ENCODE assay signal across 9 mouse cellular contexts in the genomic region with DNA sequence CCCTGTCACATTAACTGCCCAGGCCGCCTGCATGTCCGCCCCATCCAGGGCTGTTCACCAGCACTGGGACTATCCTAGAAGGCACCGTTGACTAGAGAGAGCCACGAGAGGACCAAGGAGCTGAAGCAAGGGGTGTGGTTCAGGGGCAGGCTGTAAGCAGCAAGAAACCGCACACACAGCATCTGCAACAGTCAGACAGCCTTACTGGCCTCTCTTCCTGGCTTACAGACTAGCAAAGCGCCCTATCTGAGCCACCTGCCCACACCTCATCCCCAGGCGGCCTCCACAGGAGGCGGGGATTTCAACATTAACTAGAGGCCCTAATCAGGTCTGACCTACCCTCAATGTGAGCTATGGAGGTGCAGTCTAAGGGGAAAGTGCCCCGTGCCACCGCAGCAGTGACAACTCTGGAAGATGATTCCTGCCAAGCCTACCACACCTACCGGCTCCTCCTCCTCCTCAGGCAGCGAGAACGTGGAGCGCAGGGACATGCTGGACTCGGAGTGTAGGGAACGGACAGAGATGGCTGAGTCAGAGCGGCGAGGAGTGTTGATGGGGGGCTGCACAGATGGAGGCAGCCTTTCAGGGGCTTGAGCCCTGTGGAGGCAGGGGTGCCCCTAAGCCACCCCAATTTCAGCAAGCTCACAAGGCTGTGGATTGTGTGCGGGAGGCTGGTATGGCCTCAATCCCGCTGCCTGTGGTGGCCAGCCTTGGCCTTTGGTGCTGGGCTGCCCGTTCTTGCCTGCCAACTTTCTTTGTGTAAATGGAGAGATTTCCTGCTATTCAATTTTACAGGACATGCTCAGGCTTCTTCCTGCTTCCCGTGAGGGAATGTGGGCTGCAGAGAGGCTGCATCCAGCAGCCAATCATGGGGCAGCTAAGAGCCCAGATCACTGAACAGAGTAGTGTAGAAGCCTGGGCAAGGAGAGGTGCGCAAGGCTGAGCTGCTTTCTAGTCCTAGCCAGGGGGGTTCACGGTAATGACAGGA. TPM values are rescaled to one million over a fixed set of nuclear protein-coding genes. Genes with fewer than 3 reads are reported as not detected.
DNase-seq lines count a peak whose midpoint lies in the region; ATAC-seq and TF ChIP-seq lines count a peak whose summit lies in the region.
"Had no signal": no experiment of that assay in that cellular context is flagged by ENCODE, and none has a peak within 500 bp of the region (broad histone marks: within the 10 kb centered on the region; RNA-seq: fewer than 3 reads in every experiment).

No protein-coding gene starts in this region.

- H3K36me3 ChIP-seq in forebrain, embryonic 10.5 days (replicated peaks) = peaks cover 99% of the 10 kb centered on the region
- peaks cover 93% of the 10 kb centered on the region for H3K36me3 ChIP-seq in forebrain, postnatal 0 days (ENCODE audit: insufficient read depth)
- peaks cover 82% of the 10 kb centered on the region for H3K36me3 ChIP-seq in kidney, embryonic 14.5 days (ENCODE audit: control insufficient read depth, insufficient read depth, low read length)
- H3K36me3 ChIP-seq in lung, embryonic 16.5 days (ENCODE audit: control insufficient read depth, insufficient read depth, low read length) = peaks cover 48% of the 10 kb centered on the region

- no peak for DNase-seq in forebrain, embryonic 10.5 days (ENCODE audit: extremely low spot score, low spot score)
- no peak for DNase-seq in forebrain, postnatal 0 days
- peak; percentile 19 to 73 for DNase-seq in heart, adult 9 months (ENCODE audit: low spot score in 2 of 2)
- DNase-seq in left cerebral cortex, postnatal 4 days = no peak
- no peak for DNase-seq in cerebellum, adult 18-20 months
- DNase-seq in retina, postnatal 1 day = no peak

- H3K9ac ChIP-seq in forebrain, postnatal 0 days = no peak overlapping the region
- H3K9ac ChIP-seq in kidney, embryonic 14.5 days (ENCODE audit: low read depth, low read length) = no peak overlapping the region
- H3K9ac ChIP-seq in lung, embryonic 16.5 days (ENCODE audit: low read length) = peak overlapping the region; percentile 59

- H3K27me3 ChIP-seq in forebrain, embryonic 10.5 days (ENCODE audit: poor library complexity, severe bottlenecking) = no peaks in the 10 kb centered on the region
- H3K27me3 ChIP-seq in forebrain, postnatal 0 days (ENCODE audit: insufficient read depth, low read length) = no peaks in the 10 kb centered on the region
- H3K27me3 ChIP-seq in kidney, embryonic 14.5 days (ENCODE audit: control insufficient read depth, insufficient read depth, low read length) = no peaks in the 10 kb centered on the region
- no peaks in the 10 kb centered on the region for H3K27me3 ChIP-seq in lung, embryonic 16.5 days (ENCODE audit: control insufficient read depth, insufficient read depth, low read depth, low read length)

- 0 out of 2 replicates have a peak overlapping the region, but pooled peaks have one; percentile 51 for H3K27ac ChIP-seq in forebrain, embryonic 10.5 days
- no peak overlapping the region for H3K27ac ChIP-seq in forebrain, postnatal 0 days (ENCODE audit: low read depth, low read length)
- H3K27ac ChIP-seq in kidney, embryonic 14.5 days (ENCODE audit: low read depth, low read length) = peak overlapping the region; percentile 66; the same call in 1 of the 2 replicates
- H3K27ac ChIP-seq in lung, embryonic 16.5 days (ENCODE audit: low read length) = peak overlapping the region; percentile 81

- no peak for TF ChIP-seq CTCF in forebrain, postnatal 0 days (IDR thresholded peaks at IDR 0.05; ENCODE audit: low read depth)

- intact Hi-C loops in left cerebral cortex, postnatal 4 days (cut with DNase I) = no loop called here

- no peak overlapping the region for H3K4me2 ChIP-seq in forebrain, postnatal 0 days (ENCODE audit: low read depth)
- peak overlapping the region; percentile 6; the same call in 1 of the 2 replicates for H3K4me2 ChIP-seq in kidney, embryonic 14.5 days (replicated peaks; ENCODE audit: low read depth, low read length)
- peak overlapping the region; percentile 49 for H3K4me2 ChIP-seq in lung, embryonic 16.5 days (ENCODE audit: low read depth, low read length)

- no peak; the same call in 1 of the 2 replicates for ATAC-seq in forebrain, postnatal 0 days
- no peak for ATAC-seq in kidney, embryonic 14.5 days (ENCODE audit: low FRiP score, low TSS enrichment)
- peak; percentile 73 for ATAC-seq in lung, embryonic 16.5 days (ENCODE audit: low read depth)
- ATAC-seq: activated CD4-positive, CD25-positive, alpha-beta regulatory T cell, adult 4 months had no signal

- no peaks in the 10 kb centered on the region for H3K4me1 ChIP-seq in forebrain, embryonic 10.5 days
- no peaks in the 10 kb centered on the region for H3K4me1 ChIP-seq in forebrain, postnatal 0 days (ENCODE audit: insufficient read depth)
- no peaks in the 10 kb centered on the region for H3K4me1 ChIP-seq in kidney, embryonic 14.5 days (ENCODE audit: control insufficient read depth, insufficient read depth, low read length)
- no peaks in the 10 kb centered on the region for H3K4me1 ChIP-seq in lung, embryonic 16.5 days (replicated peaks; ENCODE audit: control insufficient read depth, insufficient read depth, low read length)

- no peak overlapping the region for H3K4me3 ChIP-seq in forebrain, embryonic 10.5 days
- H3K4me3 ChIP-seq in forebrain, postnatal 0 days (ENCODE audit: low read depth, low read length) = no peak overlapping the region
- H3K4me3 ChIP-seq in kidney, embryonic 14.5 days (ENCODE audit: low read length) = no peak overlapping the region
- H3K4me3 ChIP-seq in lung, embryonic 16.5 days (ENCODE audit: low read length) = peak overlapping the region; percentile 34

- WGBS in forebrain, embryonic 10.5 days = 91% methylated on average over 24 of the region's 24 CpGs
- 89% methylated on average over 24 of the region's 24 CpGs for WGBS in forebrain, postnatal 0 days
- 84% methylated on average over 24 of the region's 24 CpGs for WGBS in kidney, embryonic 14.5 days
- 78% methylated on average over 24 of the region's 24 CpGs for WGBS in lung, embryonic 16.5 days

- H3K9me3 ChIP-seq in forebrain, embryonic 10.5 days = no peaks in the 10 kb centered on the region
- H3K9me3 ChIP-seq in forebrain, postnatal 0 days (ENCODE audit: low read length) = no peaks in the 10 kb centered on the region
- no peaks in the 10 kb centered on the region for H3K9me3 ChIP-seq in kidney, embryonic 14.5 days (ENCODE audit: control insufficient read depth, low read length)
- H3K9me3 ChIP-seq in lung, embryonic 16.5 days (ENCODE audit: control insufficient read depth, low read length) = no peaks in the 10 kb centered on the region

RNA-seq across cellular contexts. Expression of a gene that starts 13.2 kb away (rescaled TPM):
- polyA plus RNA-seq in forebrain, embryonic 10.5 days (2016; fragmentation: Nextera tagmentation; extraction: Ambion mirVana) = 128 and 132 TPM in 2 replicates
- 145 and 168 TPM in 2 replicates for total RNA-seq in forebrain, postnatal 0 days (2014; rRNA removed)
- polyA plus RNA-seq in forebrain, postnatal 0 days (2015; fragmentation: Nextera tagmentation; extraction: Ambion mirVana) = 81.4 and 82.0 TPM in 2 replicates
- polyA plus RNA-seq in kidney, embryonic 14.5 days (2014; fragmentation: Nextera tagmentation; extraction: Ambion mirVana) = 69.0 and 88.5 TPM in 2 replicates
- polyA plus RNA-seq in lung, embryonic 16.5 days (2015; fragmentation: Nextera tagmentation; extraction: Ambion mirVana) = 90.9 and 93.5 TPM in 2 replicates
- 100 to 1,000 TPM; 166 to 172 TPM for total RNA-seq in left cerebral cortex, postnatal 4 days (2021)

RNA-seq across cellular contexts. Expression of a gene that starts 19.4 kb away (rescaled TPM):
- 1.9 and 3.5 TPM in 2 replicates for polyA plus RNA-seq in forebrain, embryonic 10.5 days (2016; fragmentation: Nextera tagmentation; extraction: Ambion mirVana)
- total RNA-seq in forebrain, postnatal 0 days (2014; rRNA removed) = 5.0 and 7.1 TPM in 2 replicates
- 10.1 and 12.4 TPM in 2 replicates for polyA plus RNA-seq in forebrain, postnatal 0 days (2015; fragmentation: Nextera tagmentation; extraction: Ambion mirVana)
- polyA plus RNA-seq in kidney, embryonic 14.5 days (2014; fragmentation: Nextera tagmentation; extraction: Ambion mirVana) = 2.7 and 2.8 TPM in 2 replicates
- polyA plus RNA-seq in lung, embryonic 16.5 days (2015; fragmentation: Nextera tagmentation; extraction: Ambion mirVana) = 2.6 and 4.9 TPM in 2 replicates
- 10 to 100 TPM; 12.2 to 12.5 TPM for total RNA-seq in left cerebral cortex, postnatal 4 days (2021)

RNA-seq across cellular contexts. Expression of a gene that starts 26.2 kb away (rescaled TPM):
- polyA plus RNA-seq in forebrain, embryonic 10.5 days (2016; fragmentation: Nextera tagmentation; extraction: Ambion mirVana) = 3.8 and 4.3 TPM in 2 replicates
- total RNA-seq in forebrain, postnatal 0 days (2014; rRNA removed) = 90.0 and 113 TPM in 2 replicates
- 14.9 and 25.3 TPM in 2 replicates for polyA plus RNA-seq in forebrain, postnatal 0 days (2015; fragmentation: Nextera tagmentation; extraction: Ambion mirVana)
- 1.6 and 1.8 TPM in 2 replicates for polyA plus RNA-seq in kidney, embryonic 14.5 days (2014; fragmentation: Nextera tagmentation; extraction: Ambion mirVana)
- polyA plus RNA-seq in lung, embryonic 16.5 days (2015; fragmentation: Nextera tagmentation; extraction: Ambion mirVana) = 0.59 and 0.96 TPM in 2 replicates
- 100 to 1,000 TPM; 158 to 180 TPM for total RNA-seq in left cerebral cortex, postnatal 4 days (2021)

RNA-seq across cellular contexts. Expression of a gene that starts 35.1 kb away (rescaled TPM):
- 12.9 and 16.3 TPM in 2 replicates for polyA plus RNA-seq in forebrain, embryonic 10.5 days (2016; fragmentation: Nextera tagmentation; extraction: Ambion mirVana)
- total RNA-seq in forebrain, postnatal 0 days (2014; rRNA removed) = 48.9 and 58.8 TPM in 2 replicates
- polyA plus RNA-seq in forebrain, postnatal 0 days (2015; fragmentation: Nextera tagmentation; extraction: Ambion mirVana) = 4.9 and 8.9 TPM in 2 replicates
- polyA plus RNA-seq in kidney, embryonic 14.5 days (2014; fragmentation: Nextera tagmentation; extraction: Ambion mirVana) = 16.7 and 31.6 TPM in 2 replicates
- 21.6 and 23.6 TPM in 2 replicates for polyA plus RNA-seq in lung, embryonic 16.5 days (2015; fragmentation: Nextera tagmentation; extraction: Ambion mirVana)
- total RNA-seq in left cerebral cortex, postnatal 4 days (2021) = 10 to 100 TPM; 75.0 to 91.3 TPM

RNA-seq across cellular contexts. Expression of a gene that starts 35.7 kb away (rescaled TPM):
- polyA plus RNA-seq in forebrain, embryonic 10.5 days (2016; fragmentation: Nextera tagmentation; extraction: Ambion mirVana) = 36.8 and 40.0 TPM in 2 replicates
- total RNA-seq in forebrain, postnatal 0 days (2014; rRNA removed) = 36.5 and 45.5 TPM in 2 replicates
- polyA plus RNA-seq in forebrain, postnatal 0 days (2015; fragmentation: Nextera tagmentation; extraction: Ambion mirVana) = 23.9 and 28.2 TPM in 2 replicates
- 36.4 and 36.9 TPM in 2 replicates for polyA plus RNA-seq in kidney, embryonic 14.5 days (2014; fragmentation: Nextera tagmentation; extraction: Ambion mirVana)
- 28.1 and 29.8 TPM in 2 replicates for polyA plus RNA-seq in lung, embryonic 16.5 days (2015; fragmentation: Nextera tagmentation; extraction: Ambion mirVana)
- 10 to 100 TPM; 33.4 to 39.1 TPM for total RNA-seq in left cerebral cortex, postnatal 4 days (2021)

Comparison
In these comparisons a context has a peak if more than half of its experiments do, and no peak if none do; other contexts are left out.
1. DNase-seq: peak in heart, adult 9 months (2 of 2); none in forebrain, embryonic 10.5 days (single experiment), forebrain, postnatal 0 days (single experiment), left cerebral cortex, postnatal 4 days (single experiment), cerebellum, adult 18-20 months (0 of 2) and retina, postnatal 1 day (single experiment).